Mouse (Mus musculus) neural tube, embryonic 12.5 days (tissue): ENCODE data around the gene Zfp692. TPM values are rescaled to one million over a fixed set of nuclear protein-coding genes. Genes with fewer than 3 reads are reported as not detected.

Source experiments
- ATAC-seq: fragments of 200-750 bp; cut with Nextera tagmentation; 2 replicates; pipeline ENCODE4 v1.8.0; 2017; ENCODE audit warnings: low read depth, mild to moderate bottlenecking, moderate TSS enrichment, moderate library complexity; ENCODE audit not compliant: low FRiP score
- H3K27ac ChIP-seq: fragments of 300-500 bp; sonication (generic); 2 replicates; pipeline ENCODE4 v1.5.1; 2016
- H3K27me3 ChIP-seq: fragments of 300-500 bp; sonication (generic); replicated peaks from 2 replicates; pipeline ENCODE4 v1.6.1; 2016; ENCODE audit warnings: mild to moderate bottlenecking
- H3K36me3 ChIP-seq: fragments of 300-500 bp; sonication (generic); 2 replicates; pipeline ENCODE4 v1.6.1; 2016; ENCODE audit warnings: mild to moderate bottlenecking
- H3K4me1 ChIP-seq: fragments of 300-500 bp; sonication (generic); 2 replicates; pipeline ENCODE4 v1.6.1; 2016
- H3K4me2 ChIP-seq: fragments of 300-500 bp; sonication (generic); replicated peaks from 2 replicates; pipeline ENCODE4 v1.6.1; 2016; ENCODE audit warnings: mild to moderate bottlenecking
- H3K4me3 ChIP-seq: fragments of 300-500 bp; sonication (generic); 2 replicates; pipeline ENCODE4 v1.5.1; 2016
- H3K9ac ChIP-seq: fragments of 300-500 bp; sonication (generic); 2 replicates; pipeline ENCODE4 v1.6.1; 2016; ENCODE audit warnings: mild to moderate bottlenecking
- H3K9me3 ChIP-seq: fragments of 300-500 bp; sonication (generic); 2 replicates; pipeline ENCODE4 v1.6.1; 2016; ENCODE audit warnings: mild to moderate bottlenecking
- WGBS: fragments of 180-500 bp; shearing (Covaris S2); methylation state at CpG from one replicate; pipeline ENCODE4 v1.1.7; 2016; 5-methylcytosine and 5-hydroxymethylcytosine counted together
- polyA plus RNA-seq: library from polyadenylated mRNA; unstranded; fragments of >200 nt; fragmentation: Nextera tagmentation; extraction: Ambion mirVana; gene quantifications from 2 replicates; pipeline ENCODE4 v1.2.1, GENCODE M21; 2016

The Zfp692 gene
- polyA plus RNA-seq, result 27.4 and 30.8 TPM in 2 replicates

DNA sequence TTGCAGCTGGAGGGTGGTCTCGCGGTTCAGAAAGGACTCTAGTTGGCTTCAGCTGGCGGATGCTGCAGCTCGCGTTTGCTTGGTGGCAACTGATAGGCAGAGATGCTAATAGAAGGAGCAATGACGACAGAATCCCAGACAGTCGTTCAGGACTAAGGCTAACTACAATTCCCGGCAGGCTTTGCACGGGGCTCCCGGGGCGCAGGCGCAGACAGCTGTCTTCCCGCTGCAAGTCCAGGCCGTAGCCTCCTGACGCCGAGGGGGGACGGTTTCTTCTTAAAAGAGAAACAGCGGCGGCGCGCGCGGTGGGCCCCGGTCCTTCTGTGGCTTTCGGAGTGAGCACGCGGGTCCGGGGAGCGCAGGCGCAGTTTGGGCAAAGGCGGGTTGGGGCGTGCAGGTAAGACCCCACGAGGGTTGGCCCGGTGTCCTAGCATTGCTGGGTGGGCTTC, at the start of gene Zfp692:
TSS of gene Zfp692 (plus strand) at position 210 of the 449 bp plus-strand sequence.
- Histone ChIP-seq H3K27ac (peak within 1 kb of the TSS; percentile 26; the same call in 1 of the 2 replicates), H3K4me2 (peak within 1 kb of the TSS; percentile 88), H3K9ac (peak within 1 kb of the TSS; percentile 65), H3K4me1 (peaks cover 17% of the 10 kb centered on the region), H3K27me3 (no peaks in the 10 kb centered on the region), H3K36me3 (peaks cover 13% of the 10 kb centered on the region; the same call in 1 of the 2 replicates), H3K9me3 (no peaks in the 10 kb centered on the region), H3K4me3 (peak within 1 kb of the TSS; percentile 50)
- peak; percentile 84 for ATAC-seq
- under 1% methylated on average over 34 of the region's 34 CpGs for WGBS

DNA sequence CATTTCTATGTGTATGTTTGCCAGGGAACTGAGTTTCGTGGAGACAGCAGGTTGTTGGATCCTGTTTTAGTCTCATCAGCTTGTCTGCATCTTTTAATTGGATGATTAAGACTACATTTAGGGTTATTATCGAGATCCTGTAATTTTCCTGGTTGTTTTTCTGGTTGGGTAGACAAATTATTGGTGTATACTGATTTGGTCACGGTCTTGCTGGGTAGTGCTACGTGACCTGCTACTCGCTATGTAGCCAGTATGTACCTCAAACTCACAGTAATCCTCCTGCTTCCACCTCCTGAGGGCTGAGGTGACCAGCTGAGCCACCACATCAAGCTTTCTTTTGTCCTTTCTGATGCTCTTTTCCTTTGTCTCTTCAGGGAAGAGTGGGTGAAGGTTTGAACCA, 49.1 kb upstream of the Zfp692 start:
- no peak overlapping the region for H3K27ac ChIP-seq
- H3K9ac ChIP-seq, result no peak overlapping the region
- H3K4me2 ChIP-seq, result no peak overlapping the region
- 80% methylated on average over 5 of the region's 5 CpGs for WGBS
- H3K36me3 ChIP-seq, result no peaks in the 10 kb centered on the region
- no peak for ATAC-seq
- H3K9me3 ChIP-seq, result no peaks in the 10 kb centered on the region
- H3K4me1 ChIP-seq, result no peaks in the 10 kb centered on the region
- no peak overlapping the region for H3K4me3 ChIP-seq
- no peaks in the 10 kb centered on the region for H3K27me3 ChIP-seq

DNA sequence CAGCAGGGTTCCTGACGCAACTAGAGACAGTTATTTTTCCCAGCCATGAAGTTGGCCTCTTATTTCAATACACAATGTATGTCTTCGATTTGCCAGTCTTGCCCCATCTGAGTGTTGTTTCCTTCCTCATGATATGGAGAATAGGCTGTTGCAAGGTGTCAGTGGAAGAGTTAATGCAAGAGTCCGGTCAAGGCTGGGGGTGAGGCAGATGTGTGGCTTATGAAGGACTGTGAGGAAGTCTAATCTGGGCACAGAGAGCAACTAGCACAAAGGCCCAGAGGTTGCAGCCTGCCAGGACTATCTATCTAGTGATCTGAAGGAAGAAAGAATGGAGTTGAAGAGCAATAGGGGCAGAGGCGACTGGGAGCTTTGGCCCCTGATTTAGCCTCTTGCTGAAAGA, 46.7 kb upstream of the Zfp692 start:
- H3K4me3 ChIP-seq, result no peak overlapping the region
- WGBS, result 91% methylated on average over 4 of the region's 4 CpGs
- no peak overlapping the region for H3K9ac ChIP-seq
- no peaks in the 10 kb centered on the region for H3K36me3 ChIP-seq
- H3K27ac ChIP-seq, result no peak overlapping the region
- no peaks in the 10 kb centered on the region for H3K9me3 ChIP-seq
- H3K4me2 ChIP-seq, result no peak overlapping the region
- no peaks in the 10 kb centered on the region for H3K27me3 ChIP-seq
- H3K4me1 ChIP-seq, result no peaks in the 10 kb centered on the region
- no peak for ATAC-seq

DNA sequence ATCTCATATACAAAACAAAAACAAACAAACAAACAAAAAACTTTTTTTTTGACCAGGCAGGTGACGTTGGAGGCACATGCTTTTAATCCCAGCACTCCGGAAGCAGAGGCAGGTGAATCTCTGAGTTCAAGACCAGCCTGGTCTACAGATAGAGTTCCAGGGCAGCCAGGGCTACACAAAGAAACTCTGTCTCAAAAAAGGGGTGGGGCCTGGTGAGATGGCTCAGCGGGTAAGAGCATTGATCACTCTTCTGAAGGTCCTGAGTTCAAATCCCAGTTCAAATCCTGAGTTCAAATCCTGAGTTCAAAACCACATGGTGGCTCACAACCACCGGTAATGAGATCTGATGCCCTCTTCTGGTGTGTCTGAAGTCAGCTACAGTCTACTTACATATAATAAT, 45.0 kb upstream of the Zfp692 start:
- 85% methylated on average over 4 of the region's 4 CpGs for WGBS

DNA sequence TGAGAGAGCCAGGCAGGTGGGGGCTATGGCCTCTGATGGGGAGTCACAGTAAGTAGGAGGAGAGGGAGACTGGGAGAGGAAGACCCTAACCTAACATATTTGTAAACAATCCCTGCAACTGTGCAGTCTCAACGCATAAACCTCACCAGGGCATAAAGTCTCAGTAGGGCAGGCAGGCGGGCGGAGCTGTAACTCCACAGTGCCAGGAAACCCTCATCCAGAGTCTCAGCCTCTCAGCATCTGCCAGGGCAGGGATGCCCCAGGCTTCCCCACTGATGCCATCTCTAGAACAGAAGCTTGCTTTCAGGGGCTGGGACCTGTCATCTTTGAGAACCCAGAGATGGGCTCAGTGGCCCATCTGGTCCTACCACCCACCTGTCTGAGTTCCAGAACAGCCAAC, 44.5 kb upstream of the Zfp692 start:
- Histone ChIP-seq H3K36me3 (no peaks in the 10 kb centered on the region), H3K27me3 (no peaks in the 10 kb centered on the region), H3K27ac (no peak overlapping the region), H3K9me3 (no peaks in the 10 kb centered on the region), H3K4me3 (no peak overlapping the region), H3K4me1 (no peaks in the 10 kb centered on the region), H3K4me2 (no peak overlapping the region), H3K9ac (no peak overlapping the region)
- ATAC-seq, result no peak
- 94% methylated on average over 3 of the region's 3 CpGs for WGBS

More for the DNA sequence above, 45.0 kb upstream of the Zfp692 start:
- Histone ChIP-seq H3K4me3 (no peak overlapping the region), H3K27ac (no peak overlapping the region), H3K9ac (no peak overlapping the region), H3K4me1 (no peaks in the 10 kb centered on the region), H3K27me3 (no peaks in the 10 kb centered on the region), H3K36me3 (no peaks in the 10 kb centered on the region), H3K4me2 (no peak overlapping the region), H3K9me3 (no peaks in the 10 kb centered on the region)
- no peak for ATAC-seq

DNA sequence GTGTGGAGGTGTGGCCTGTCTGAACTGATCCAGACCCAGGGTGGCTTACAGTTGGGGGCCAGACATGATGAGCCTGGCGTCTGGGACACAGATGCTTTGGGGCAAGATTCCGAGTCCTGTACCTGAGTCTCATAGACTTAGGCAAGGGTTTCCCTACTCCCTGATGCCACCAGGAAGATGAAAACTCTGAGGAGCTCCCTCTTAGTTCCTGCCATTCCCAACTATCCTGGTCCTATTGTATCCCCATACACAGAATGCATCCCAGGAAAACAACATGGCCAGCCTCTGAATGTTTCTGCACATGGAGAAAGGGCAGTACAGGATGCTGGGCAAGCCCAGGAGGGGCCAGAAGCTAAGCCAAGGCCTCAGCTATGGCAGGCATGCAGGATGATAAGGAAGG, 43.4 kb upstream of the Zfp692 start:
- no peak overlapping the region for H3K27ac ChIP-seq
- WGBS, result 85% methylated on average over 2 of the region's 2 CpGs
- no peak overlapping the region for H3K9ac ChIP-seq
- ATAC-seq, result no peak
- H3K27me3 ChIP-seq, result no peaks in the 10 kb centered on the region
- H3K4me1 ChIP-seq, result no peaks in the 10 kb centered on the region
- H3K9me3 ChIP-seq, result no peaks in the 10 kb centered on the region
- no peaks in the 10 kb centered on the region for H3K36me3 ChIP-seq
- H3K4me3 ChIP-seq, result no peak overlapping the region
- H3K4me2 ChIP-seq, result no peak overlapping the region

DNA sequence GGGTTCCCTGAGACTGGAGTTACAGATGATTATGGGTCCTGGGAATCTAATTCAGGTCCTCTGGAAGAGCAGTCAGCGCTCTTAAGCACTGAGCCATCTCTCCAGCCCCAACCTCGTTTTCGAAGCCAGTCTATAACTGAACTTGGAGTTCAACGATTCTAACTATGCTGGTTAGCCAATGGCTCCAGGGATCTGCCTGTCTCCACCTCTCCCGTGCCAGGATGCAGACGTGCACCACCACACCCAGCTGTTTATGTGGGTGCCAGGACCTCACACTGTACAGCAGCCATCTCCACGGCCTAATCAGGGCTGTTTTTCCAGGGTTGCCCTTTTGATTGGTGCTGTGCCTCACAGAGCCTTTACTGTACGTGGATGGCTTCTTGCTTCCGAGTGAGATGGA, 42.3 kb upstream of the Zfp692 start:
- Histone ChIP-seq H3K36me3 (no peaks in the 10 kb centered on the region), H3K9me3 (no peaks in the 10 kb centered on the region), H3K9ac (no peak overlapping the region), H3K4me3 (no peak overlapping the region), H3K4me2 (no peak overlapping the region), H3K4me1 (no peaks in the 10 kb centered on the region), H3K27ac (no peak overlapping the region), H3K27me3 (no peaks in the 10 kb centered on the region)
- 84% methylated on average over 9 of the region's 9 CpGs for whole genome bisulfite sequencing
- no peak for ATAC-seq

DNA sequence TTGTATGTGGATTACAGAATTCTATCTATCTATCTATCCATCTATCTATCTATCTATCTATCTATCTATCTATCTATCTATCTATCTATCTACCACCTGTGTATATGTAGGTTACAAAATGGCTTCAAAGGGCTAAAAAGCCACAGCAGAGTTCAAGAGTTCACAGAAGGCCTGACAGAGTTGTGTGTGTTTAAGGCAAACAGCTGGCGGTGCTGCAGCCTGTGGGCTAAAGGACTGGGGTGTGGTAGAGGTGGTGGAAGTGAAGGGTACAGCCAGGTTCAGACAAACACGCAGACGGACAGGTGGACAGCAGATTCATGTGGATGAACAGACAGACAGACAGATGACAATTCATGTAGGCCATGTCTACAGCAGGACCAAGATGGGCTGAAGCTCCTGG, 38.6 kb upstream of the Zfp692 start:
- Histone ChIP-seq H3K36me3 (no peaks in the 10 kb centered on the region), H3K27ac (no peak overlapping the region), H3K9ac (no peak overlapping the region), H3K4me2 (no peak overlapping the region), H3K4me3 (no peak overlapping the region), H3K9me3 (no peaks in the 10 kb centered on the region), H3K27me3 (no peaks in the 10 kb centered on the region), H3K4me1 (no peaks in the 10 kb centered on the region)
- ATAC-seq, result no peak
- 91% methylated on average over 3 of the region's 3 CpGs for WGBS

DNA sequence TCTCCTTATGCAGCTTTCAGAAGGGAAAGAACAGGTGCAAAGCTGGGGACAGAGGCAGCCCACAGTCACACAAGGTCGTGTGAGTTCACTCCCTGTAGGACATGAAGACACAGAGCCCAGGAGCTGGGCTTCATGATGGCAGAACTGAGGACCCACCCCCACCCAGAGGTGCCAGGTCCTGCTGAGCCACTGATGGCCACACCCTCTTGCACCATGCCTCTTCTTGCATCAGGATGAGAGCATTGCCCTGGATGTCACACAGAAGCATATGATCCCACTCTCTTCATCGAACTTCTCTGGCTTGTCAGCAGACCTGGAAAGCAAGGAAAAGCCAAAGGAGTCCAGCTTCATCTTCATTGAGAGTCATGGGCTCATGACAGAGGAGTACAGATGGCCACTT, 32.3 kb upstream of the Zfp692 start, which contains the start of gene 4930438A08Rik:
TSS of gene 4930438A08Rik (plus strand) at position 228 of the 400 bp plus-strand sequence.
- WGBS, result 53% methylated on average over 2 of the region's 2 CpGs
- no peak within 1 kb of the TSS for H3K9ac ChIP-seq
- H3K9me3 ChIP-seq, result no peaks in the 10 kb centered on the region
- no peak within 1 kb of the TSS for H3K27ac ChIP-seq
- no peaks in the 10 kb centered on the region for H3K4me1 ChIP-seq
- no peak for ATAC-seq
- H3K4me3 ChIP-seq, result no peak within 1 kb of the TSS
- no peak within 1 kb of the TSS for H3K4me2 ChIP-seq
- H3K27me3 ChIP-seq, result no peaks in the 10 kb centered on the region
- no peaks in the 10 kb centered on the region for H3K36me3 ChIP-seq

DNA sequence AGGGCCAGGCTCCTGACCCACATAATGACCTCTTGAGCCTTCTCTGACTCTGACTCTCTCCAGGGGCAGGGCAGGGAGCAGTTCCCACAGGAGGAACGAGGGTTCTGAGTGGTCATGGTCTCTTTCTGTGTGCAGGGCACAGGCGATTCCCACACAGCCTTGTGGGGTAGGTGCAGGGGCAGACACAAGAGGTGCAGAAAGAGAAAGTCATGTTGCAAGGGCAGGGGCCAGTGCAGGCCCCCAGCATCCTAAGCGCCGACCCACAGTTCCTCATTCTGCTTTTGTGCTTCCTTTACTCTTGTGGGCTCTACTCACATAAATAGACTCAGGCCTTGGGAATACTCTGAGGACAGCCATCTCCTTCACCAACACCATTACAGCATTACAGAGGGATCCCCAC, 31.1 kb upstream of the Zfp692 start:
- Histone ChIP-seq H3K4me2 (no peak overlapping the region), H3K36me3 (no peaks in the 10 kb centered on the region), H3K9ac (no peak overlapping the region), H3K4me1 (no peaks in the 10 kb centered on the region), H3K9me3 (no peaks in the 10 kb centered on the region), H3K4me3 (no peak overlapping the region), H3K27ac (no peak overlapping the region), H3K27me3 (no peaks in the 10 kb centered on the region)
- WGBS, result 76% methylated on average over 4 of the region's 4 CpGs
- no peak for ATAC-seq

DNA sequence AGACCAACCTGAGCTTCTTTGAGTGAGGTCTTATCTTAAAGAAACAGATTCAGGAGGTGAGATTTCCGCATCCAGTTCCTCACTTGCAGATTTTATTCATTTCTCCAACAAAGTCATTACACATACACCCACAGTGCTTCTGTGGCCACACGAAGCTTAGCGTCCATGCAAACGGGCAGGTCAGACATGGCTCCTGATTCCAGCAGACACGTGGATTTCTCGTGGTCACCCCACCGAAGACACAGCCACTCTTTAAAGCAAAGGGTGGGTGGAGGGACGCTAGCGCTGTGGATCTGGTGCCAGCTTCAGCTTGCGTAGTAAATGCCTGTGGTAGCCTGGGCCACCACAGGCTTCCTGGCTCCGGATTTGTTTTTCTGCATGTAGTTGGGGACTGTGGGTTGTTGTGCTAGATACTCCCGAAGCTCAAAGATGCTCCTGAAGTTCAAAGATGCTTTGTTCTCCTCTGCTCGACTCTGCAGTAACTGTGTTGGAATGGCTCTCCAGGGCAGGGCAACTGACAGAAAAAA, 24.8 kb upstream of the Zfp692 start:
- H3K4me3 ChIP-seq, result no peak overlapping the region
- H3K27ac ChIP-seq, result no peak overlapping the region
- H3K9me3 ChIP-seq, result no peaks in the 10 kb centered on the region
- no peaks in the 10 kb centered on the region for H3K4me1 ChIP-seq
- ATAC-seq, result no peak
- H3K36me3 ChIP-seq, result no peaks in the 10 kb centered on the region
- H3K27me3 ChIP-seq, result no peaks in the 10 kb centered on the region
- no peak overlapping the region for H3K9ac ChIP-seq
- WGBS, result 89% methylated on average over 13 of the region's 13 CpGs
- H3K4me2 ChIP-seq, result no peak overlapping the region

DNA sequence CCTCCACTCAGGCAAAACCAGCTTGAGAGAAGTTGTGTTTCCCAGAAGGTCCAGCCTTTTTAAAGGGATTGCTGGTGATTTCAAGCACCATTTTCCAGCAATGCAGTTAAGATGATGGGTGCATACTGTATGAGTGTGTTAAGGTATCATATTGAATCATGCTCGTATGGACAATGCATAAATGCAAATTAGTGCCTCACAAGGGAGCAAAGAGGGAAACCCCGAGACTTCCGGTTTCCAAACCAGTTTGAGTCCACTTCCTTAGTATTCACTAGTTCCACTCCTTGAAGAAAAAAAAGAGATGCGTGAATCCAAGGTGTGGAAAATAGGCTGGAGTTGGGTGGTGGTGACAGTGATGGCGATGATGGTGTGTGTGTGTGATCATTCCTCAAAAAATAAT, 24.4 kb upstream of the Zfp692 start:
- 87% methylated on average over 5 of the region's 5 CpGs for whole genome bisulfite sequencing
- Histone ChIP-seq H3K4me2 (no peak overlapping the region), H3K27me3 (no peaks in the 10 kb centered on the region), H3K9me3 (no peaks in the 10 kb centered on the region), H3K9ac (no peak overlapping the region), H3K36me3 (no peaks in the 10 kb centered on the region), H3K27ac (no peak overlapping the region), H3K4me3 (no peak overlapping the region), H3K4me1 (no peaks in the 10 kb centered on the region)
- no peak for ATAC-seq

DNA sequence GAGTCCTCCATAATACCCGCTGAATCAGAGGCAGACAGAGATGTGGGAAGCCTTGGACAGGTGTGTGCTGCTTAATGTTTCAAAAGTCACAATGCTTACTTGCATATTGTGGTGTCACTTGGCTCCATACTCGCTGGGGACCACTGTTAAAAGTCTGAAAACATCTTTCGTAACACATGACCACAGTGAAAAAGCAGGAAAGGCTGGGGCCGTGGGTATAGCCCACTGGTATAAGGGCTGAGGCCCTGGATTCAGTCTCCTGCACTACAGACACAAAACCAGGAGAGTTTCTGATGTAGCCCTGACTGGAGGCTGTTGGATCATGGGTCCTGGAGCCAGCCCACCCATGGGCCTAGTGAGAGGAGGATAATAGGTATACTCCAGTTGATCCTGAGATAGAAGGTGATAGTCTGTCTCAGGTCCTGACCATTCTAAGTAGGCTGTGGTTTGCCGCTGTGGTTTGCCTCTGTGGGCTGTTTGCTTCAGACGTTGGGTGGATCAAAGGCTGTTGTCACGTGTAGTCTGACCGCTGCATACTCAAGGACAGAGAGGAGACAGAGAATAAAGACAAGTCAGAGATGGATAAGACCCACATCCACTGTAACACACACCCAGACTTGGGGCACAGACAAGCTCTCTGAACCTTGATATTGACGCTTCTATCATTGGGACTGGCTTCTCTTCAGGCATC, 16.7 kb upstream of the Zfp692 start:
- no peaks in the 10 kb centered on the region for H3K4me1 ChIP-seq
- no peak overlapping the region for H3K9ac ChIP-seq
- H3K9me3 ChIP-seq, result no peaks in the 10 kb centered on the region
- 79% methylated on average over 9 of the region's 9 CpGs for WGBS
- H3K27me3 ChIP-seq, result no peaks in the 10 kb centered on the region
- H3K4me2 ChIP-seq, result no peak overlapping the region
- no peak overlapping the region for H3K4me3 ChIP-seq
- no peak for ATAC-seq
- no peaks in the 10 kb centered on the region for H3K36me3 ChIP-seq
- no peak overlapping the region for H3K27ac ChIP-seq
